Mouse (Mus musculus) kidney, adult 9 months (tissue): ENCODE results near the gene Tbc1d16.

Experiments used
- DNase-seq: peaks from one replicate; pipeline ENCODE4 v3.0.0; 2022

Gene Tbc1d16

DNA sequence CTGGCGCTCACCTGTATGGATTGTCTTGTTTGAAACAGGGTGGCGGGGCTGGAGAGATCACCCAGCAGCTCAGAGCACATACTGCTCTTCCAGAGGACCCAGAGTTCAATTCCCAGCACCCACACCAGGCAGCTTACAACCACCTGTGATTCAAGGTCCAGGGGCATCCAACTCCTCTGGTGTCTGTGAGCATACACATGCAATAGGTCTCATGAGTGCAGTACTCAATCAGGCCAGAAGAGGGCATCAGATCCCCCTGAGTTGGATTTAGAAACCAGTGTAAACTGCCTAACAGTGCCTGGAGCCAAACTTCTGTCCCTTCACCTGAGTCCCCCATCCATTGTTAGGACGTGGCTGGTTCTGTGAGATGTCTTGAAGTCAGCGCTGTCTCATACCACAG is 7.3 kb upstream of the Tbc1d16 start:
- DNase-seq = peak; percentile 74

DNA sequence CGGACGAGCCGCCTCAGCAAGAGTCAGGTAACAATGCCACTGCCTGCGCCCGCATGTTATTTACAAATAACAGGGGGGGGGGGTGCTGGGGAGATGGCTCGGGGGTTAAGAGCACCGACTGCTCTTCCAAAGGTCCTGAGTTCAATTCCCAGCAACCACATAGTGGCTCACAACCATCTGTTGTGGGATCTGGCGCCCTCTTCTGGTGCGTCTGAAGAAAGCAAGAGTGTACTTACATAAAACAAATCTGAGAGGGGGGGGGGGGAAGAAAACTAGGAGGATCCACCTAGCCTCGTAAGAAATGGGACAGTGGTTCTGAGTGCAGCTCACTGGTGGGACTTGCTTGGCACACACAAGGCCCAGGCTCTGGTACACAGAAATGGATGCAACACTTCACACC is 6.5 kb upstream of the Tbc1d16 start:
- no peak for DNase-seq

DNA sequence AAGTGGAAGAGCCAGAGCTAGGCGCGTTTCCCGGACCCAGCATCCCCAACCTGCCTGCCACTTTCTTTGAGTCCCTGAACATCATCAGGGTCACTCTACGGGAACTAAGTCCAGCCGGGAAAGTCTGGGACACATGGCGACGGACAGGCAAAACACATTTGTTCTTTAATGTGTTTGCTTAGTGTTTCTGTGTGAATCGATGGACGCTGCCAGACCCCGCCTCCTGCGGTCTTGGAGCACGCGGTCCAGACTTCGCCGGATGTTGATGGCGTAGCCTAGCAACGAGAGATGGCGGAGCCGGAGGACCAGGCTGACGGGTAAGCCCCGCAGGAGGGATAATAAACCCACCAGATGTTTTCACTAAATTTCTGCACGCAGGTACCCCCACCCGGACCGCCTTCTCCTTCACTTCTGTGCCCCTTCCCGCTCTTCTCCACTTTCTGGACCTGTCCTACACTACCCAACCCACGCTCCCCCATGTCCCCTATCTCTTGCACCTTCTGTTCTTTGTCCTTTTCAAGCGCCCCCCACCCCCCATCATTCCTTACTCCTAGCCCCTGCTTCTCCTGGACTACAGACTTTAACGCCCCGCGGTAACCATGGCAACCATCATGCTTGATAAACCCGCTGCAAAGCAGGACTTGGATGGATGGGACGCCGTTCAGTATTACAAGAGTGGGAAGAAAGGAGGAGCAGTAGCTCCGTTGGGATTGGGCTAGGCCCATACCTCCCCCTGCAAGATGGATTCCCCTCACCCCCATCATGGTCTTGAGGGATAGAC is 737 bp upstream of the Tbc1d16 start:
- peak; percentile 70 for DNase-seq

DNA sequence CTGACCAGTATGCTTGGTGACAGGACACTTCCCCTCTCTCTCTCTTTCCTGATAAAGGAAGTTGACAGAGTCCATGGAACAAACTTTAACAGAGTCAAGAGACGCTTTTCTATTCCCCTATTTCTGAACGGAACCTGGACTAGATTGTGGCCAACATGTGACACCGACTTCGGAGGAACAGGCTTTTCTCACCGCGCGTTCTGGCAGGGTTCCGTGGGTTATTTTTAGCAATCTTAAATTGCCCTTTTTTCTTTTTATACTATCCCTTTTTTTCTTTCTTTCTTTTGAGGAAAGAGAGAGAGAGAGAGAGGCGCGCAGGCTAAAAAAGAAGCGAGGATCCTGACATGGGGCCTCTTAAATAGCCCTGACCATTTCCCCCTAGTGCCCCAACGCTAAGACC is 708 bp downstream of the Tbc1d16 start:
- no peak for DNase-seq

DNA sequence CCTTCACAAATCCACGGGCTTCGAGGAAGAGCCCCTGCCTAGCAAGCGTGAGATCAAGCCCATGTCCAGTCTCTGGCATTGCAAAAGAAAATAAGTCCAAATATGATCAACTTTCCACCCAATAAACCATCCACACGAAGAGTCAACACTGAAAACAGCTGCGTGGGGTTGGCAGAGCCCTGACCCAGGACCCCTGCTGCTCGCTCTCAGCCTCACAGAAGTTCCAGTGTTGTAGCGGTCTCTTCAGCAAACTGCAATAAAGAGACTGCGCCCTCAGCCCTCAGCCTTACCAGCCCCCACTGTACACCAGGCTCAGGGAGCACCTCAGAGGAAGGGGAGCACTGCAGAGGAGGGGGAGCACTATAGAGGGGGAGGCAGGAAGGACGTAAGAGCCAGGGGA is 2.7 kb downstream of the Tbc1d16 start:
- no peak for DNase-seq

DNA sequence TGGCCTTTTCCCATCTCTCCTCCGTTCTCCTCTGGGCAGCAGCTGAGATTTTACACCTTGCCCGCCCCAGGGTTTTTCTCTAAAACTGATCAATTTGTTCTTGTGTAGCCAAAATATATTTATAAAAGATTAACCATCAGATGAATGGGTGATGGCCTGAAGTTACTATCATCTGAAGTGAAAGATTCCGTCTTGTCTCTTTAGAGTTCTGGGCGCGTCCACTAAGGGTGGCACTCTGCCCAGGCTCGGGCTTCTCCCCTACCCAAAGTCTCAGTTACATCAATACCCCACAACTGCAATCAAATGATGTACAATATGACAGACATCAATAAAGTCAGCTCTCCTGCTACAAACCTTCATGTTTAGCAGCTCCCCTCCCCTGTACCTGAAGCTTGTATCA is 3.4 kb downstream of the Tbc1d16 start:
- no peak for DNase-seq

DNA sequence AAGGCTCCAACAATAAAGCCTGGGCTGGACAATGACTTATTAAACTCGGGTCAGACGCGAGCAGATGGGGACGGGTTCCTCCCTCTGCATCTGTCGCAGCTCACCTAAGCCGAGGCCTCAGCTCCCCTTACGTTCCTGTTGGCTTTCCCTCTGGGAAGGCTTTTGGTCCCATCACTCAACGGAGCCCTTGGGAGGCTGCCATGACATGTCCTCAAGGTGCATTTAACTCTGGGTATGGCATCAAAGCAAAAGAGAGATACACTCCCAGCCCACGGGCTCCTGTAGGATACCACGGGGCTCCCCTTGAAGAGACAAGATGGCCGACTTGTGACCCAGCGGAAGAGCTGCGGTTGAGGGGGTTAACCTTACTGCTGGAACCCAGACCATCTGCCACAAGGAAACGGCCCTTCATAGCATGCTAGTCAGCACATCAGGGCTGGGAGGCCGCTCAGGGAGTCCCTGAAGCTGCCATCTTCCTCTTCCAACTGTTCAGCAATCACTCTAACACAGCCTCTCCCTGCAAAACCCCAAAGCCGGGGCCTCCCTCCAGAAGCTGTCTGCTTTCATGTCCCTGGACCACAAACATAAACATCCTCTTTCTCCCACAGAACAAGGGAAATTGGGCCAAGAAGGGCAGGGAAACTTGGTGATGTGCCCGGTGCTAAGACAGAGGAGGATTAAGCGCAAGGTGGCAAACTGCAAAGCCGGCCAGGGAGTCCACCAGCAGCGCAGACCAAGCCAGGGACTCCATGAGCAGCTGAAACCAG is 5.0 kb downstream of the Tbc1d16 start:
- DNase-seq = no peak

DNA sequence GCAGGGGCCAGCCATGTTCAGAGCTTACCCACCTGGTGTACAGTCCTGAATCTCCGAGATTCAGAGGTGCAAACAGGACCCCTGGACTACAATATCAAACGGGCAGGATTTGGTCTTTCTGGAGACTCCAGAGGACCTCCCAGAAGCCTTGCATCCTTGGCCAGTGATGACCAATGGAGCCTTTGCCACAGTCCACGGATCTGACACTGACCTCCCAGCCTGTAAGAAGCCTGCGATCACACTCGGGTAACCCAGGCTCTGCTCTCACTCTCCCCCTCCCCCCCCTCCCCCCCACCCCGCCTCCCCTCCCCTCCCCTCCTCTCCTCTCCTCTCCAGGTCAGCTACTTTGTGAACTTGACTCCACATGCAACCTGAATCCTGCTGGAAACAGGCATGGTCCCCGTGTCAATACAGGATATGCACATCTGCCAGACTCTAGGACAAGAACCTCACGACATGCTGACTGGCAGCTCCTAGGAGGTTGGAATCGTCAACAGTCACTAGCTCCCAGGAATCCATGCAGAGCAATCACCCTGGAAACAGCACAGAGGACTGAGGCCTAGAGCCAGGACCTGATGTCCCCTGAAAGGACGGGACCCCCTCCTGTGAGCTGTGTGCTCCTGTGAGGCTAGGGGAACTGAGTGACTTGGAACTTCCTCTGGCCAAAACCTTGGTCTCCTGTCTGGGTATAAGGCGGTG is 6.3 kb downstream of the Tbc1d16 start:
- no peak for DNase-seq

DNA sequence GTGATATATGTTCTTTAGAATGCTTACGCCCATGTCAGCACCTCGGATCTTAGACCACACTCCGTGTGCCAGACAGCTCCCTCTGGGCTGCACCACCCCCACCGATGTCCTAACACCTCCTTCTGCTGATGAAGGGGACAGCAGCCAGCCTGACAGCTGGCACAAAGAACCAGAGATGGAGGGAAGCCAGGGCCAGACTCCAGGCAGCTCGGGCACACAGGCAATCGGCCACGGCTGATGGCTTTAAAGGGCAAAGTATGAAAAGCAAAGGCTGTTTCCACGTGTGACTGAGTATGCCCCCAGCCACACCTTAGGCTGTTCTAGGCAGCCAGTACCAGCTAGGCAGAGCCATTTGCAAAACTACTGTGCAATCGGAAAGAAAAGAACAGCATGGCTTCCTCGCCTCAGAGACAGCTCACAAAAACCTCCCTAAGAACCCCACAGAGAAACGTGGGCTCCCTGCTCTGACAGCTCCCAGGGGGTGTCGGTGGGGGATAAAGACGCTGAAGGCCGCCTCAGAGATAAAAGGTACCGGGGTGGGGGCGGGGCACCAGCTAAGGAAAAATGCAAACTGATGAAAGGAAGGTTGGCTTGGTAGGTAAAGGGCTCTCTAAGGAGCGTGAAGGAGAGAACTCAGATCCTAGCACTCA is 8.4 kb downstream of the Tbc1d16 start:
- peak; percentile 95 for DNase-seq

DNA sequence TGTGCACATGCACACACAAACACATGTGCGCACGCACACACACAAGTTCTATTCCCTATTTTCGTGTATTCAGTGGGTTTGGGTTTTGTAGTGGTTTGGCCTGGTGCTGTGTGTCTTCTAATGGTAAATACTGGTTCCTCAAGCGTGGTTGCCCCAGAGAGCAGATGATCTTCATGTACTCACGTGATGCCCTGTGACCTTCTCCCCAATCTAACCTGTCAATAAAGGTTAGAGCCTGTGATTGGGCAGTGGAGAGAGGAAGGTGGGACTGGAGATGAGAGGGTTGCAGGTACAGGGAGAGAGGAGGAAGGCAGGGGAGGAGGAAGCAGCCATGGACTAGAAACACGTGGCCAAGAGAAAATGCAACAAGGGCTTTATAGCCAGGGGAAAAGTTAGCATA is 10.4 kb downstream of the Tbc1d16 start:
- no peak for DNase-seq

DNA sequence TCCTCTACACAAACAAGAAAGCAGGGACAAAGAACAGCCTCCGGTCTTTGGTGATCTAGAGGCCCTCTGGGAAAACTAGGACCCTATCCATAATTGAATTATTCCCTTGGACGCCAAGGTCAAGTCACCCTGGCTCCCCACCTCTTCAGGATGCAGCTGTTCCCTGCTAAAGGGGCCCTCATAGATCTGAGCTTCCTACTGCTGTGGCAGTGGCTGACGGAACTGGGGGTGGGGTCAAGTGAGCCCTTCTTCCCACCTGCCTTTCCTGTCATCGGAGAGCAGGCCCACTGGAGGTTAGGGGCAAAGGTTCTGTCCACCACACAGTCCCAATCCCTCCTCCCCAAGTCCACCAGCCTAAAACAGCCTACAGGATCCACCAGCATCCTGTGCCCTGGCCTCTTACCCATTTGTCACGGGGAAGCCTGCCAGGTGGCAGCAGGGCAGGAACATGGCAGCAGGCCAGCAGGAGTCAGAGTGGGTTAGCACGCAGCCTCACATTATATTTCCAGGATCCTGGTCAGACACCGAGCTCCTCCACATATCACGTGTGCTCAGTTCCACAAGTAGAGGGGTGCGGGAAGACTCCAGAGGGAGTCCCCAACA is 12.3 kb downstream of the Tbc1d16 start:
- DNase-seq = peak; percentile 89

DNA sequence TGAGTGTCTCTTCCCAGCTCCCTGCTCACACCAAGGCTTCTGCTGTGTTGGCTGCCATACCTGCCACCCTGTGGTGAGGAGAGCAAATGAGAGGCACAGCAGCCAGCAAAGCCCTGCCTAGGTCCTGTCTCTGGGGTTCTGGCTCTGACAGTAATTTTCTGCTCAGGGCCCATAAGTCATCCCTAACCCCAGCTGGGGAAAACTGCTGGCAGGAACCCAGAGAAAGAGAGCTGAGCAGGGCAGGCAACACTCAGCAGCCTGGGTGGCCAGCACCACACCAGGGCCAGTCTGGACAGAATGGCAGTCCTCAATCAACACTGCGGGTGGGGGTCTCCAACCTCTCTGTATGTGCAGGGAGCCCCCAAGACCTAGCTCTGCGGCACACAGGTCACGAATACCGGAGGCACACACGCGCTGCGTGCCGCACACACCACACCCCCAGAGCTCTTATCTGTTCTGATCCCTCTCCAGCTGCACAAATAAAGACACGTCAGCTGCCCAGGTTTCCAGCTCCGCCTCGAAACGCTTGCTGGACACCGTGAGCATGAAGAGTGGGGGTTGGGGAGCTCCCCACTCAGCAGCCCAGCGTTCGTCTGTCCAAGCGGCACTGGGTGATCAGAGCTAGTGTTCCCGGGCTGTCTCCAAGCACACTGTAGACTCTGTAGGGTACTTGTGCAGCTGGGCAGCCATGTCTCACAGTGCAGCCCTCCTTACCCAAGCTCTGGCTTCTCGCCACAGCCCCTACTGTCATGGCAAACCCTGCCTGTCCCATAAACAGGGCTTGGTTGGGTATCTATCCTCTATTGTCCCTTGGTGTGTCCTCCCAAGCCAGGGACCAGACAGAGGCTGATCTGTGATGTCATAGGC is 13.0 kb downstream of the Tbc1d16 start:
- peak; percentile 46 for DNase-seq

DNA sequence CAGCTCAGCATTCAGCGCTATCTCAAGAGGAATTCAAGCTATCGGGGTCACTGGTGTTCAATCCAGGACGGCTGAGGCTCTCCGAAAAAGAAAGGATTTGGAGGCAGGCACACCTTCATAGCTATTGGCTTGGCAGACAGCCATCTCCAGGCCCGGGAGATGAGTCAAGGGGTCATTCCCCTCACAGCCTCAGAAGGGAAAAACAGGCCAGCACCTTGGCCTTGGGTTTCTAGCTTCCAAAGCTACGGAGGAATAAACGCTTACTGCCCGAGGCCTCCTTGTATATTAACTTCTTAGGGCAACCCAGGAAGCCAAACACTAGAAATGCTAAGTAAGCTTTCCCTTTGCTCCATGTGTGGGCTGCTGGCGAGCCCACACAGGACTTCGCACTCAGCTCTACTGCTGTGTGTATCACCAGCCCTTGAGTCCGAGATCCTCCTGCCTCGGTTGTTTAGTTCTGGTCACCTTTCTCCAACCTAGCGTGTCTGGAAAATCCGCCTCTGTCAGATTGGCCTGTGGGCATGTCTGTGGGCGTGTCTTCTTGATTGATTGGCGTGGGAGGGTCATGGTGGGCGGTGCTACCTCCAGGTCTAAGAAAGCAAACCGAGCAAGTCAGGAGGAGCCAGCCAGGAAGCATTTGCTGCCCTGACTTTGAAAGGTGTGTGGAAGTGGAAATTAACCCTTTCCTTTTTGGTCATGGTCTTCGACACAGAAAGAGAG is 15.0 kb downstream of the Tbc1d16 start:
- peak; percentile 88 for DNase-seq

DNA sequence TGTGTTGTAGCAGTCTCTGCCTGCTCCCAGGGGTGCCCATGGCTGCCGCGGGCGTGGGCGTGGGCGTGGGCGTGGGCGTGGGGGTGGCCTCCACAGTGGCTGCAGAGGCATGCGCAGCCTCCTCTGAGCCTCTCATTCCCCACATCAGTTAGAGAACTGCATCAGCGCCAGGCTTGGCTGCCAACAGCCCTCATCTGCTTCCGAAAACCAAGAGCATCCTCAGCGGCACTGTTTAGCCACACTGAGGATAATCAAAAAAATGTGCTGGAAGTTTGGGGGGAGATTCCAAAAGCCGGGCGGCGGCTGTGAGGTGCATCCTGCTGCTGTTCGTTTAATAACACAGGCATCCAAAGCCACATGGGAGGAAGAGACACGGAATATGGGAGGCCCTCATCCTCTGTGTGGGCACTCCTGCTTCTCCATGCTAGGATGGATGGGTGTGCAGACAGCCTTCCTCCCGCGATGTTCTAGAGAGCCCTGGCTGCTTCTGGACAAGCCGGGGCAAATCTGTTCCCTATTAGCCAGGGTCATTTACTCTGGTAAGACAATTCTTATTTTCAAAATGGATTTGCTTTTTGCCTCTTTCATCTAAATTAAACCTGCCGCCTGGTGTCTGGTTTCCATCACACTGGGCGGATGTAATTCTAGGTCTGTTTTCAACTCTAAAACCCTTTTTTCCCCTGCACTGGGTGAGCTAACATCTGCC is 16.5 kb downstream of the Tbc1d16 start:
- DNase-seq = no peak

DNA sequence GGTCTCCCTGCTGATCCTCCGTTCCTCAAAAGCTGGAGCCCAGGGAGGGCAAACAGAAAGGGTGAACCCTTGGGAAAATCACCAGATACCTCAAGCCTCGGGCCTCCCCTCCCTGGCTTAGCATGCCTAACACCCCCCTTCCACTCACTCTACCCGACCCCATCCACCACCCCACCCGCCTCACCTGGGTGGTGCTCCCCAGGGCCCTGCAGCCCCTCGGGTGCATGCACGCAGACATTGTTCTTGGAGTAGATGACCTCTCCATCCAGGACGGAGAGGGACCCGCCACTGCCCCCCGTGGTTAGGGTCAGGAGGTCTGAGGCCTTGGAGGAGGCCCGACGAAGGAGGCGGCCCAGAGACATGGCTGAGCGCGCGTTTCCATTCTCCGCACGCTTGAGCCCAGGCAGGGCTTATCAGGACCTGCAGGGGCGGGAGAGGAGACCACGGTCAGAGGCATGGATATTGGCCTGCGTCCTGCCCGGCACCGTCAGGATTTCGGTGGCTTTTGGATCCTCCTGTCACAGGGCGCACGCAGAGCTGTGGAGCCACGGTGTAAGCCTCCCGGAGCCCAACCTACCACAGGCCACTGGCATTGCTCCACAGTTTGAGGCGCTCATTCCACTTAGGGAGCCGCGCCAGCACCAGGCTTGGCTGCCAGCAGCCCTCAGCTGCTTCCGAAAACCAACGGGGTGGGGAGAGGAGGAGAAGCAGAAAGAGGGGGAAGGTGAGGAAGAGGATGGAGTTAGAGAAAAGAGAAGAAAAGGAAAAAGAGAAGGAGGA is 17.8 kb downstream of the Tbc1d16 start:
- peak; percentile 55 for DNase-seq

DNA sequence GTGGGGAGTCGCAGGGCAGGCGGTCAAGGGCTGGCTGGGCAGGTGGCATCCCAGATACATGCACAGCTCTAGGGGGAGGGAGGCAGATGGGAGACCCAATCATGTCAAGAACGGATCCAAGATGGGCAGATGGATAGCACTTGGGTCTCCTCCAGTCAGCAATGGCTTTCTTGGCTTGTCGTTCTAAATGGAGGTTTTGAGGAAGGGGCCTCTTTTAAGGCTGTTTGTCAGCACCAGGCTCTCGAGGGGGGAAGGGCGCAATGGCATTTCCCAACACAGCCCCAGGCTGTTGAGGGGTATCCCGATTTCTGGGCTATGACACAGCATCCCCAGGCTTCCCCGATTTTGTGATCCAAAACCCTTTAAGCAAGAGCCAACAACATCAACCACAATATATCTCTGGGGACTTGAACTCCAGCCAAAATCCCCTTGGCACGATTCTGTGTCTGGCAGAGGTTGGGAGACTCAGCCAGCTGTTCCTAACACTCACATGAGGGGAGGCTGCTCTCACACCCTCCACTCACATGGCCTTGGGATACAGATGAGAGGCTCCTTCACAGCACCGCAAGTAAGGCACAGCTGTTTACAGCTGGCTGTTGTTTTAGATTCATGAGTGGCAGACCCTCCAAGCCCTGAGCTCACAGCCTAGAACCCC is 18.8 kb downstream of the Tbc1d16 start:
- DNase-seq = no peak

DNA sequence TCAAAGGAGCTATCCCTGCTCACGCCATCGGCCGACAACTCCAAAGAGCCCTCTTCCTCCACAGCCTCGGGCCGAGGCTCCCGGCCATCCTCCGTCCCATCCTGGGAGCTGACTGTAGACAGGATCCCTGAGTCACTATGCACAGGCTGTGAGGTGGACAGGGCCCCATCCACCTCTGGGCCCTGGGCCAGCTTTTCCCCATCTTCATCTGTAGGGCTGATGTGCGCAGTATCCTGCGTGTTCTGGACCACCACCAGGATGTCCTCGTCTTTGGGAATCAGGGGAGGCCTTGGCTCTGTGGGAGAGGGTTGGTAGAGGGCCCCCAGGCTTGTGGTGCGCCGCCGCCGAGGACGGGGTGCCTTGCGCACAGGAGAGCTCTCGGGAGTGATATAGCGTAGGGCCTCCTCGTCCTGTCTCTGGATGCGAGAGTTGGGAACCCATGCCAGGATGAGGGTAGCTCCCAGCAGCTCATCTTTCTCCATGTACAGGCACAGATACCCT is 19.4 kb downstream of the Tbc1d16 start:
- DNase-seq = no peak

DNA sequence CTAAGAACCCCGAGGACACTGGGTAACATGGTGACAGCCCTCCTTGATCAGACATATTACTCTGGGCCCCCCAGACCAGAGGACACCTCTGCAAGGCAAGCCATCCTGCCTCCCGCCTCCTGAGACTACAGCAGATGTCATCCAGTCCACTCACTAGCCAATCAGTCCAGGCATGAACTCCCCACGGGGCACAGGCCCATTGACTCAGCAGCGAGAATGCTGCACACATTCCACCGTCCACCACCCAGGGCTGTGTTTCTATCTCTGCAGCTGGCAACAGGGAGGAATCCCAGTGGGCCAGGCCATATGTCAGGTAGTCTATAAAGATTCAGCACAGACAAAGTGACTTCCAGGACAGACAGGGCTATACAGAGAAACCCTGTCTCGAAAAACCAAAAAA is 20.3 kb downstream of the Tbc1d16 start:
- DNase-seq = no peak

DNA sequence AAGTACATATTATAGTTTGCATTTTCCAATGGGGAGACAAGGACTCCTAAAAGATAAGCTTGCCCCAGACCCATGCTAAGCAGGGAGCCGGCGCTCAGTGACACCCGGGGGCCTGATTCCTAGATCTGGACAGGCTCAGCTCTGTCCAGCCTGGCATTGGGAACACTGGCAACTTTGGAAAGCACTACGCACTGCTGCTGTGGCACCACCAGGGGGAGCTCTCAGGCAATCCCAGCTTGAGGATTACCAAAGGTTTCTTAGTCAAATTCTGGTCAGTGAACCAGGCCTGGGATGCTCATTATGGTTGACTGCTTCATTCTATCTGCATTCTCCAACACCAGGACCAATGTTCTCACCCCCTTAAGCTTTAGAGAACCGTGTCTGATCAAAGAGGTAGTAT is 21.7 kb downstream of the Tbc1d16 start:
- peak; percentile 76 for DNase-seq
